Mouse (Mus musculus) G1E (cell line): ENCODE measurements around the gene Mapk8ip2. TPM values are rescaled to one million over a fixed set of nuclear protein-coding genes. Genes with fewer than 3 reads are reported as not detected.

Experiments used
- ATAC-seq: 2 replicates; pipeline ENCODE4 v1.8.0; 2016; ENCODE audit warnings: mild to moderate bottlenecking; ENCODE audit not compliant: insufficient number of reproducible peaks, poor library complexity, low FRiP score, severe bottlenecking; ENCODE audit errors: extremely low read depth
- DNase-seq: peaks from one replicate; pipeline ENCODE4 v3.0.0; 2012; ENCODE audit warnings: low spot score
- H3K27me3 ChIP-seq: 2 replicates; pipeline ENCODE4 v1.6.1; 2012; ENCODE audit warnings: mild to moderate bottlenecking, low read length, inconsistent platforms; ENCODE audit not compliant: insufficient read depth
- H3K36me3 ChIP-seq: replicated peaks from 2 replicates; pipeline ENCODE3; 2012; ENCODE audit warnings: mild to moderate bottlenecking, inconsistent platforms
- H3K4me1 ChIP-seq: 2 replicates; pipeline ENCODE4 v1.6.1; 2012; ENCODE audit warnings: low read depth, low read length, inconsistent platforms, mixed read lengths; ENCODE audit not compliant: insufficient read depth
- H3K4me3 ChIP-seq: 2 replicates; pipeline ENCODE4 v1.5.1; 2012; ENCODE audit warnings: low read depth, mild to moderate bottlenecking, inconsistent platforms, low read length, moderate library complexity, mixed read lengths
- H3K9me3 ChIP-seq: replicated peaks from 2 replicates; pipeline ENCODE4 v1.6.1; 2012; ENCODE audit warnings: inconsistent platforms
- CTCF ChIP-seq: IDR thresholded peaks from 2 replicates; pipeline ENCODE4 v1.5.1; 2012; ENCODE audit warnings: low read depth, low read length, inconsistent platforms, mixed read lengths
- GATA1 ChIP-seq: IDR thresholded peaks from 2 replicates; pipeline ENCODE4 v1.6.1; 2012; ENCODE audit warnings: borderline replicate concordance, low read length, inconsistent platforms, mixed read lengths
- GATA2 ChIP-seq: IDR thresholded peaks from 2 replicates; pipeline ENCODE4 v1.6.1; 2012; ENCODE audit warnings: low read depth, low read length, inconsistent platforms, borderline replicate concordance
- POLR2AphosphoS5 ChIP-seq: IDR thresholded peaks from 2 replicates; pipeline ENCODE4 v1.6.1; 2012; ENCODE audit warnings: low read depth, low read length, inconsistent platforms; ENCODE audit not compliant: insufficient replicate concordance
- TAL1 ChIP-seq: conservative IDR thresholded peaks from 2 replicates; pipeline ENCODE4 v1.6.1; 2012; ENCODE audit warnings: low read depth, low read length, inconsistent platforms, mixed read lengths
- polyA plus RNA-seq: library from polyadenylated mRNA; stranded (reverse); fragments of >175 nt; gene quantifications from 2 replicates; pipeline ENCODE4 v1.2.3, GENCODE M21; 2012
- total RNA-seq, 2 experiments: library from RNA; stranded (forward) in 1 of 2; stranded (reverse) in 1 of 2; fragments of 200-1000 nt in 1 of 2; fragments of >200 nt in 1 of 2; fragmentation: Nextera tagmentation in 1 of 2; gene quantifications; 2 replicates each; pipeline ENCODE4 v1.2.3; 2014 to 2017

Gene Mapk8ip2
- total and polyA plus RNA-seq, 3 experiments, result 0.05 TPM; not detected in 2

GRCm38 (mm10) chr15:89460298-89460697 is 6.6 kb downstream of the Mapk8ip2 start:
- Histone ChIP-seq H3K4me1 (no peaks in the 10 kb centered on the region), H3K4me3 (no peak overlapping the region), H3K9me3 (no peaks in the 10 kb centered on the region), H3K27me3 (peaks cover 13% of the 10 kb centered on the region; the same call in 1 of the 2 replicates), H3K36me3 (no peaks in the 10 kb centered on the region)
- DNase-seq, result no peak
- no peak for ATAC-seq
- no peak for TF ChIP-seq GATA1
- no peak for TF ChIP-seq TAL1
- no peak for TF ChIP-seq GATA2
- TF ChIP-seq POLR2AphosphoS5, result no peak
- TF ChIP-seq CTCF, result no peak

- TF ChIP-seq TAL1, result no peak
- Histone ChIP-seq H3K9me3 (no peaks in the 10 kb centered on the region), H3K36me3 (no peaks in the 10 kb centered on the region), H3K4me1 (no peaks in the 10 kb centered on the region), H3K27me3 (peaks cover 13% of the 10 kb centered on the region; the same call in 1 of the 2 replicates), H3K4me3 (no peak overlapping the region)
- DNase-seq (no peak), ATAC-seq (no peak)
Measured at GRCm38 (mm10) chr15:89461321-89461720, 7.6 kb downstream of the Mapk8ip2 start.

GRCm38 (mm10) chr15:89462176-89462575 is 8.5 kb downstream of the Mapk8ip2 start:
- H3K4me1 ChIP-seq, result no peaks in the 10 kb centered on the region
- DNase-seq (no peak), ATAC-seq (no peak)
- TF ChIP-seq CTCF (no peak), POLR2AphosphoS5 (no peak), TAL1 (no peak), GATA2 (no peak), GATA1 (no peak)
- no peaks in the 10 kb centered on the region for H3K36me3 ChIP-seq
- no peak overlapping the region for H3K4me3 ChIP-seq
- no peaks in the 10 kb centered on the region for H3K9me3 ChIP-seq
- peaks cover 13% of the 10 kb centered on the region; the same call in 1 of the 2 replicates for H3K27me3 ChIP-seq

- Histone ChIP-seq H3K36me3 (no peaks in the 10 kb centered on the region), H3K4me1 (no peaks in the 10 kb centered on the region), H3K27me3 (peaks cover 10% of the 10 kb centered on the region; the same call in 1 of the 2 replicates), H3K9me3 (no peaks in the 10 kb centered on the region), H3K4me3 (no peak overlapping the region)
- no peak for DNase-seq
- ATAC-seq, result no peak
- TF ChIP-seq GATA2 (no peak), POLR2AphosphoS5 (no peak), CTCF (no peak), GATA1 (no peak), TAL1 (no peak)
Measured at GRCm38 (mm10) chr15:89463334-89464235, 9.9 kb downstream of the Mapk8ip2 start.

GRCm38 (mm10) chr15:89465052-89465451 is 11.3 kb downstream of the Mapk8ip2 start:
- Histone ChIP-seq H3K9me3 (no peaks in the 10 kb centered on the region), H3K27me3 (peaks cover 5% of the 10 kb centered on the region; the same call in 1 of the 2 replicates), H3K4me1 (no peaks in the 10 kb centered on the region), H3K4me3 (no peak overlapping the region), H3K36me3 (no peaks in the 10 kb centered on the region)
- no peak for ATAC-seq
- DNase-seq, result no peak
- no peak for TF ChIP-seq CTCF
- no peak for TF ChIP-seq POLR2AphosphoS5
- no peak for TF ChIP-seq GATA2
- TF ChIP-seq TAL1, result no peak
- TF ChIP-seq GATA1, result no peak

- H3K36me3 ChIP-seq, result peaks cover 11% of the 10 kb centered on the region
- H3K4me1 ChIP-seq, result no peaks in the 10 kb centered on the region
- no peak overlapping the region for H3K4me3 ChIP-seq
- ATAC-seq (no peak), DNase-seq (no peak)
- H3K9me3 ChIP-seq, result no peaks in the 10 kb centered on the region
- H3K27me3 ChIP-seq, result 0 out of 2 replicates have a peak, but pooled peaks cover 2% of the 10 kb centered on the region
- TF ChIP-seq GATA1, result no peak
- TF ChIP-seq CTCF, result 0 out of 2 replicates have a peak, but pooled peaks have one; percentile 11
Measured at GRCm38 (mm10) chr15:89468577-89468976, 14.9 kb downstream of the Mapk8ip2 start.

GRCm38 (mm10) chr15:89471476-89471875 is 17.8 kb downstream of the Mapk8ip2 start:
- no peak for DNase-seq
- peaks cover 24% of the 10 kb centered on the region for H3K4me1 ChIP-seq
- no peak for ATAC-seq

More at GRCm38 (mm10) chr15:89471476-89471875, 17.8 kb downstream of the Mapk8ip2 start:
- 0 out of 2 replicates have a peak, but pooled peaks cover 2% of the 10 kb centered on the region for H3K27me3 ChIP-seq
- no peaks in the 10 kb centered on the region for H3K9me3 ChIP-seq
- no peak overlapping the region for H3K4me3 ChIP-seq
- TF ChIP-seq TAL1 (no peak), GATA1 (no peak), CTCF (no peak), GATA2 (no peak), POLR2AphosphoS5 (no peak)
- peaks cover 26% of the 10 kb centered on the region for H3K36me3 ChIP-seq
